28 mouse cellular contexts compared by ENCODE assay signal in genomic region chr5:113830796-113831195, GRCm38 (mm10). TPM values are rescaled to one million over a fixed set of nuclear protein-coding genes. Genes with fewer than 3 reads are reported as not detected.
A peak's percentile ranks its signal among the peaks of the same experiment; 100 is the strongest.
DNase-seq lines count a peak whose midpoint lies in the region; ATAC-seq and TF ChIP-seq lines count a peak whose summit lies in the region.
"Had no signal": no experiment of that assay in that cellular context is flagged by ENCODE, and none has a peak within 500 bp of the region (broad histone marks: within the 10 kb centered on the region; RNA-seq: fewer than 3 reads in every experiment).

No protein-coding gene starts in this region.

- H3K27ac ChIP-seq in spleen, adult 2 months (ENCODE audit: insufficient read depth, low read length) = peak overlapping the region; percentile 91
- peak overlapping the region; percentile 8 for H3K27ac ChIP-seq in MEL (ENCODE audit: control insufficient read depth, low read depth, low read length)
- peak overlapping the region; percentile 82 for H3K27ac ChIP-seq in liver, postnatal 0 days (ENCODE audit: low read depth)
- H3K27ac ChIP-seq: embryonic facial prominence, embryonic 12.5 days; forebrain, embryonic 10.5 days; forebrain, embryonic 15.5 days; heart, embryonic 10.5 days; heart, embryonic 15.5 days; hindbrain, embryonic 12.5 days; hindbrain, postnatal 0 days; intestine, embryonic 15.5 days; limb, embryonic 10.5 days; limb, embryonic 15.5 days; midbrain, embryonic 13.5 days; neural tube, embryonic 15.5 days had no signal

- peak overlapping the region; percentile 23; the same call in 1 of the 2 replicates for H3K4me3 ChIP-seq in spleen, adult 2 months (ENCODE audit: extremely low read depth, insufficient read depth, insufficient read length)
- H3K4me3 ChIP-seq in MEL (ENCODE audit: control insufficient read depth in 1 of 2, insufficient read depth in 1 of 2, low read depth in 2 of 2, low read length in 2 of 2) = no peak overlapping the region
- peak overlapping the region; percentile 41; the same call in 1 of the 2 replicates for H3K4me3 ChIP-seq in liver, postnatal 0 days (ENCODE audit: low read depth, low read length)
- no peak overlapping the region for H3K4me3 ChIP-seq in lung, adult 2 months (replicated peaks; ENCODE audit: extremely low read depth, low read depth, low read length)
- H3K4me3 ChIP-seq: embryonic facial prominence, embryonic 12.5 days; forebrain, embryonic 10.5 days; forebrain, embryonic 15.5 days; heart, embryonic 10.5 days; hindbrain, embryonic 12.5 days; intestine, embryonic 15.5 days; layer of hippocampus, adult 2 months; limb, embryonic 10.5 days; limb, embryonic 15.5 days; midbrain, embryonic 13.5 days; neural tube, embryonic 15.5 days had no signal

- H3K36me3 ChIP-seq in spleen, adult 2 months (ENCODE audit: control insufficient read depth, insufficient read depth, low read length) = no peaks in the 10 kb centered on the region
- peaks cover 0 to 6% of the 10 kb centered on the region in 2 experiments; a peak in 2 of 4 replicates for H3K36me3 ChIP-seq in MEL (ENCODE audit: control insufficient read depth in 1 of 2, insufficient read depth in 2 of 2, low read length in 2 of 2)
- H3K36me3 ChIP-seq in liver, postnatal 0 days (replicated peaks; ENCODE audit: insufficient read depth, low read length) = no peaks in the 10 kb centered on the region
- H3K36me3 ChIP-seq: embryonic facial prominence, embryonic 12.5 days; forebrain, embryonic 10.5 days; forebrain, embryonic 15.5 days; heart, embryonic 10.5 days; heart, embryonic 15.5 days; hindbrain, embryonic 12.5 days; intestine, embryonic 15.5 days; limb, embryonic 10.5 days; limb, embryonic 15.5 days; midbrain, embryonic 13.5 days; neural tube, embryonic 15.5 days had no signal

- no peak for TF ChIP-seq CTCF in spleen, adult 2 months (IDR thresholded peaks at IDR 0.05; ENCODE audit: extremely low read depth, insufficient read depth, insufficient read length, insufficient replicate concordance)
- no peak for TF ChIP-seq CTCF in MEL (IDR thresholded peaks at IDR 0.05 in 2 of 3, conservative IDR thresholded peaks at IDR 0.05 in 1 of 3; ENCODE audit: control insufficient read depth in 1 of 3, insufficient read depth in 1 of 3, low read depth in 2 of 3, low read length in 3 of 3, poor library complexity in 1 of 3, severe bottlenecking in 1 of 3)
- TF ChIP-seq CTCF in liver, postnatal 0 days (IDR thresholded peaks at IDR 0.05; ENCODE audit: low read depth) = no peak
- no peak for TF ChIP-seq CTCF in lung, adult 2 months (IDR thresholded peaks at IDR 0.05; ENCODE audit: insufficient read depth, low read length)

- H3K27me3 ChIP-seq in spleen, adult 2 months (ENCODE audit: control insufficient read depth, insufficient read depth, low read length) = no peaks in the 10 kb centered on the region
- no peaks in the 10 kb centered on the region for H3K27me3 ChIP-seq in MEL (ENCODE audit: control insufficient read depth in 1 of 2, insufficient read depth in 2 of 2, low read length in 2 of 2)
- no peaks in the 10 kb centered on the region for H3K27me3 ChIP-seq in liver, postnatal 0 days (ENCODE audit: insufficient read depth, low read length)
- H3K27me3 ChIP-seq: embryonic facial prominence, embryonic 12.5 days; forebrain, embryonic 15.5 days; heart, embryonic 15.5 days; hindbrain, embryonic 12.5 days; intestine, embryonic 15.5 days; limb, embryonic 15.5 days; midbrain, embryonic 13.5 days; neural tube, embryonic 15.5 days had no signal

- H3K9ac ChIP-seq in MEL (ENCODE audit: control insufficient read depth, low read depth, low read length, poor library complexity, severe bottlenecking) = no peak overlapping the region
- H3K9ac ChIP-seq in liver, postnatal 0 days (replicated peaks) = 0 out of 2 replicates have a peak overlapping the region, but pooled peaks have one; percentile 9
- H3K9ac ChIP-seq: embryonic facial prominence, embryonic 12.5 days; forebrain, embryonic 15.5 days; heart, embryonic 15.5 days; hindbrain, embryonic 12.5 days; intestine, embryonic 15.5 days; limb, embryonic 15.5 days; lung, embryonic 14.5 days; midbrain, embryonic 13.5 days; neural tube, embryonic 15.5 days had no signal

- H3K79me2 ChIP-seq in MEL (ENCODE audit: control insufficient read depth, insufficient read depth, low read length, poor library complexity) = peaks cover 5% of the 10 kb centered on the region

- DNase-seq in spleen, adult 2 months (ENCODE audit: low read depth in 1 of 2, low spot score in 2 of 2) = no peak
- no peak for DNase-seq in spleen, postnatal 4 days (ENCODE audit: low spot score in 2 of 2)
- DNase-seq in MEL (ENCODE audit: low read depth, low spot score) = no peak
- no peak for DNase-seq in liver, postnatal 0 days
- DNase-seq in lung, adult 2 months = no peak
- DNase-seq: adrenal gland, adult 2 months; cerebellum, adult 11 months; cerebellum, adult 9-10 months; cerebellum, postnatal 36 days; embryo, embryonic 11 days; lung, embryonic 14.5 days; retina, postnatal 1 day; right cerebral cortex, postnatal 25 days had no signal

- TF ChIP-seq RAD21 in MEL (IDR thresholded peaks at IDR 0.05; ENCODE audit: low read depth, low read length) = no peak

- no peak for ATAC-seq in liver, postnatal 0 days
- no peak for ATAC-seq in erythroblast, adult 5-6 weeks (replicated peaks; ENCODE audit: low FRiP score, poor library complexity, severe bottlenecking)
- ATAC-seq: forebrain, embryonic 15.5 days; hindbrain, postnatal 0 days; intestine, embryonic 15.5 days; midbrain, embryonic 13.5 days had no signal

- peaks cover 32% of the 10 kb centered on the region for H3K4me1 ChIP-seq in spleen, adult 2 months (ENCODE audit: control insufficient read depth, insufficient read depth, insufficient read length)
- peaks cover 0 to 15% of the 10 kb centered on the region in 2 experiments; a peak in 2 of 4 replicates for H3K4me1 ChIP-seq in MEL (ENCODE audit: control insufficient read depth in 1 of 2, insufficient read depth in 2 of 2, low read length in 2 of 2)
- peaks cover 8% of the 10 kb centered on the region; the same call in 1 of the 2 replicates for H3K4me1 ChIP-seq in liver, postnatal 0 days (ENCODE audit: insufficient read depth)
- H3K4me1 ChIP-seq in lung, adult 2 months (ENCODE audit: control insufficient read depth, insufficient read depth, low read length) = no peaks in the 10 kb centered on the region
- H3K4me1 ChIP-seq: heart, embryonic 15.5 days; intestine, embryonic 15.5 days; midbrain, embryonic 13.5 days had no signal

- H3K9me3 ChIP-seq in MEL (replicated peaks; ENCODE audit: insufficient read depth, low read length) = no peaks in the 10 kb centered on the region
- H3K9me3 ChIP-seq in liver, postnatal 0 days (ENCODE audit: low read length) = no peaks in the 10 kb centered on the region
- H3K9me3 ChIP-seq: embryonic facial prominence, embryonic 12.5 days; forebrain, embryonic 10.5 days; forebrain, embryonic 15.5 days; heart, embryonic 10.5 days; heart, embryonic 15.5 days; hindbrain, embryonic 12.5 days; intestine, embryonic 15.5 days; limb, embryonic 10.5 days; limb, embryonic 15.5 days; midbrain, embryonic 13.5 days; neural tube, embryonic 15.5 days had no signal

- 46% methylated on average over 5 of the region's 5 CpGs for WGBS in spleen, adult 2 months
- WGBS in liver, postnatal 0 days (ENCODE audit: insufficient replicate concordance) = 69% methylated on average over 5 of the region's 5 CpGs
- 79% methylated on average over 5 of the region's 5 CpGs for WGBS in lung, adult 2 months

- TF ChIP-seq POLR2A in spleen, adult 2 months (IDR thresholded peaks at IDR 0.05; ENCODE audit: low read depth, low read length) = no peak
- TF ChIP-seq POLR2A in MEL (IDR thresholded peaks at IDR 0.05; ENCODE audit: control insufficient read depth in 1 of 2, insufficient read depth in 1 of 2, low read depth in 1 of 2, low read length in 2 of 2, poor library complexity in 1 of 2) = no peak
- TF ChIP-seq POLR2A in lung, adult 2 months (IDR thresholded peaks at IDR 0.05; ENCODE audit: borderline replicate concordance, extremely low read depth, low read depth, low read length) = no peak

- TF ChIP-seq EP300 in MEL (IDR thresholded peaks at IDR 0.05; ENCODE audit: low read depth in 1 of 2, low read length in 2 of 2) = no peak
- no peak for TF ChIP-seq EP300 in liver, postnatal 0 days (IDR thresholded peaks at IDR 0.05; ENCODE audit: low read depth)

- peak overlapping the region; percentile 55 for H3K4me2 ChIP-seq in liver, postnatal 0 days (ENCODE audit: low read depth, low read length)
- H3K4me2 ChIP-seq: embryonic facial prominence, embryonic 12.5 days; forebrain, embryonic 15.5 days; heart, embryonic 15.5 days; hindbrain, embryonic 12.5 days; intestine, embryonic 15.5 days; limb, embryonic 15.5 days; lung, embryonic 14.5 days; midbrain, embryonic 13.5 days; neural tube, embryonic 15.5 days had no signal

RNA-seq across cellular contexts. Expression of gene Selplg, which starts 1.6 kb away (rescaled TPM):
- polyA plus RNA-seq in spleen, adult 2 months (2012; rRNA removed) = 274 and 338 TPM in 2 replicates
- total RNA-seq in MEL (2012; rRNA removed) = 24.2 and 29.1 TPM in 2 replicates
- polyA plus RNA-seq in MEL (2012; ENCODE audit: insufficient read depth in 1 of 2, insufficient read length in 2 of 2, low read depth in 1 of 2, low replicate concordance in 2 of 2, missing spikeins in 1 of 2) = 10 to 100 TPM in 1 of 2 experiments, not detected in 1; 48.2 TPM
- 18.9 and 21.5 TPM in 2 replicates for polyA plus RNA-seq in liver, postnatal 0 days (2015; fragmentation: Nextera tagmentation; extraction: Ambion mirVana)
- polyA plus RNA-seq in lung, adult 2 months (2012; rRNA removed) = 96.6 and 100 TPM in 2 replicates
- 85.1 and 133 TPM in 2 replicates for total RNA-seq in erythroblast, adult 5-6 weeks (2015; ENCODE audit: low replicate concordance)
- 30.2 and 34.8 TPM in 2 replicates for total RNA-seq in erythroblast, adult 5-6 weeks (2017; ENCODE audit: low replicate concordance)

RNA-seq across cellular contexts. Expression of gene Tmem119, which starts 30.5 kb away (rescaled TPM):
- 3.0 and 4.8 TPM in 2 replicates for polyA plus RNA-seq in spleen, adult 2 months (2012; rRNA removed)
- not detected in 2 replicates for total RNA-seq in MEL (2012; rRNA removed)
- under 1 TPM in 1 of 2 experiments, not detected in 1; 0.13 TPM for polyA plus RNA-seq in MEL (2012; ENCODE audit: insufficient read depth in 1 of 2, insufficient read length in 2 of 2, low read depth in 1 of 2, low replicate concordance in 2 of 2, missing spikeins in 1 of 2)
- polyA plus RNA-seq in liver, postnatal 0 days (2015; fragmentation: Nextera tagmentation; extraction: Ambion mirVana) = 3.2 and 3.4 TPM in 2 replicates
- 59.9 and 72.5 TPM in 2 replicates for polyA plus RNA-seq in lung, adult 2 months (2012; rRNA removed)
- 2.7 TPM in 1 of 2 replicates, not detected in the other for total RNA-seq in erythroblast, adult 5-6 weeks (2015; ENCODE audit: low replicate concordance)
- total RNA-seq in erythroblast, adult 5-6 weeks (2017; ENCODE audit: low replicate concordance) = 1.1 TPM in 1 of 2 replicates, not detected in the other
- polyA plus RNA-seq: activated CD4-positive, CD25-positive, alpha-beta regulatory T cell, adult 4 months had no signal

RNA-seq across cellular contexts. Expression of gene Iscu, which starts 58.2 kb away (rescaled TPM):
- 77.5 and 79.7 TPM in 2 replicates for polyA plus RNA-seq in spleen, adult 2 months (2012; rRNA removed)
- total RNA-seq in MEL (2012; rRNA removed) = 84.1 and 95.7 TPM in 2 replicates
- polyA plus RNA-seq in MEL (2012; ENCODE audit: insufficient read depth in 1 of 2, insufficient read length in 2 of 2, low read depth in 1 of 2, low replicate concordance in 2 of 2, missing spikeins in 1 of 2) = 100 to 1,000 TPM in 1 of 2 experiments, not detected in 1; 150 TPM
- polyA plus RNA-seq in liver, postnatal 0 days (2015; fragmentation: Nextera tagmentation; extraction: Ambion mirVana) = 109 TPM in 2 replicates
- polyA plus RNA-seq in lung, adult 2 months (2012; rRNA removed) = 115 and 118 TPM in 2 replicates
- total RNA-seq in erythroblast, adult 5-6 weeks (2015; ENCODE audit: low replicate concordance) = 137 and 178 TPM in 2 replicates
- 139 and 170 TPM in 2 replicates for total RNA-seq in erythroblast, adult 5-6 weeks (2017; ENCODE audit: low replicate concordance)

RNA-seq across cellular contexts. Expression of gene Sart3, which starts 58.5 kb away (rescaled TPM):
- polyA plus RNA-seq in spleen, adult 2 months (2012; rRNA removed) = 27.2 and 28.0 TPM in 2 replicates
- 38.5 and 41.4 TPM in 2 replicates for total RNA-seq in MEL (2012; rRNA removed)
- polyA plus RNA-seq in MEL (2012; ENCODE audit: insufficient read depth in 1 of 2, insufficient read length in 2 of 2, low read depth in 1 of 2, low replicate concordance in 2 of 2, missing spikeins in 1 of 2) = 10 to 100 TPM in 1 of 2 experiments, not detected in 1; 74.4 TPM
- polyA plus RNA-seq in liver, postnatal 0 days (2015; fragmentation: Nextera tagmentation; extraction: Ambion mirVana) = 6.9 and 7.9 TPM in 2 replicates
- polyA plus RNA-seq in lung, adult 2 months (2012; rRNA removed) = 20.2 and 24.2 TPM in 2 replicates
- 4.0 and 6.1 TPM in 2 replicates for total RNA-seq in erythroblast, adult 5-6 weeks (2015; ENCODE audit: low replicate concordance)
- total RNA-seq in erythroblast, adult 5-6 weeks (2017; ENCODE audit: low replicate concordance) = 13.8 and 23.1 TPM in 2 replicates

Comparison
In these comparisons a context has a peak if more than half of its experiments do, and no peak if none do; other contexts are left out.
1. H3K27ac ChIP-seq: peak in every context shown above with its lines; median percentile 91 in spleen, adult 2 months; 82 in liver, postnatal 0 days; 8 in MEL.
2. H3K4me3 ChIP-seq: peak in spleen, adult 2 months (single experiment) and liver, postnatal 0 days (single experiment); none in MEL (0 of 2) and lung, adult 2 months (single experiment).
3. RNA of gene Tmem119, which starts 30.5 kb away (polyA plus RNA-seq): 59.9 to 72.5 TPM in lung, adult 2 months; 3.2 to 3.4 TPM in liver, postnatal 0 days, 3.0 to 4.8 TPM in spleen, adult 2 months and 0.13 TPM in MEL; every median in the first group is over 10 times any median in the second.